In the genomic region with DNA sequence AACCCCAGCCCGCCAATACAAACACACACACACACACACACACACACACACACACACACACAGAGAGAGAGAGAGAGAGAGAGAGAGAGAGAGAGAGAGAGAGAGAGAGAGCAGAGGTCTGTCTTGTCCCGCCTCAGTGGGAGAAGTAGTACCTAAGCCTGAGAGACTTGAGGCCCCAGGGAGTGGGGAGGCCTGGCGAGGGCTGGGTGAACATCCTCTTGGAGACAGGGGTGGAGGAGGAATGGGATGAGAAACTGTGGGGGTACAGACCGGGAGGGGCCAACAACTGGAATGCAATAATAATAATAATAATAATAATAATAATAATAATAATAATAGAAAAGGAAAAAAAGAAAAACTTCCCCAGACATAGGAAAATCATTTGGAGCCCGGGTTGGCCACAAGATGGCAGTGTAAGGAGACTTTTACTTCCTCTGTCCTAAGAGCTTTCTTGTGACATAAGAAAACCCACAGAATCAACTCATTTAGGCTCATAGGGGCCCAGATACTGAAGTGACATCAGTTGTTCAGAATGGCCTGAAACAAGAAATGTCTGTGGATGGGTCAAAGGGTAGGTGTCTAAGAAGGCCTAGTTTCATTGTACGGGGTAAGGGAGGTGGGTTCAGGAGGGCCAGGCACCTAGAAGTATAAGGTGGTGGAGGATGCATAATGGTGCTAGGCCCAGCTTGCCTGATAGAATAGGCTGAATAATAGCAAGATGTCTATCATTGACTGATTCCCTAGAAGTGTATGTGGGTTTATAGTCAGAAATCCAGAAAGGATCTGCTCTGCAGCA, we compare ENCODE assay signal across 9 mouse cellular contexts. TPM values are rescaled to one million over a fixed set of nuclear protein-coding genes. Genes with fewer than 3 reads are reported as not detected.
DNase-seq lines count a peak whose midpoint lies in the region; ATAC-seq and TF ChIP-seq lines count a peak whose summit lies in the region.
"Had no signal": no experiment of that assay in that cellular context is flagged by ENCODE, and none has a peak within 500 bp of the region (broad histone marks: within the 10 kb centered on the region; RNA-seq: fewer than 3 reads in every experiment).

No protein-coding gene starts in this region.

- H3K4me2 ChIP-seq in hindbrain, embryonic 16.5 days (ENCODE audit: low read length) = no peak overlapping the region
- H3K4me2 ChIP-seq: midbrain, embryonic 12.5 days had no signal

- H3K9me3 ChIP-seq in hindbrain, embryonic 16.5 days (ENCODE audit: control insufficient read depth, low read length) = no peaks in the 10 kb centered on the region
- H3K9me3 ChIP-seq: midbrain, embryonic 12.5 days had no signal

- no peak overlapping the region for H3K9ac ChIP-seq in hindbrain, embryonic 16.5 days (ENCODE audit: low read depth, low read length)
- H3K9ac ChIP-seq: midbrain, embryonic 12.5 days had no signal

- intact Hi-C loops in gastrocnemius, adult 2 months (cut with DNase I) = loop anchor here (2.0 kb wide), 1 partner anchor 69 kb away; no protein-coding TSS in a partner anchor
- intact Hi-C loops in gastrocnemius, postnatal 36 days (cut with DNase I) = loop anchor here (2.0 kb wide), 1 partner anchor 69 kb away; no protein-coding TSS in a partner anchor

- H3K4me3 ChIP-seq in gastrocnemius, adult 2 months = no peak overlapping the region
- no peak overlapping the region for H3K4me3 ChIP-seq in hindbrain, embryonic 16.5 days (ENCODE audit: low read length)
- H3K4me3 ChIP-seq: midbrain, embryonic 12.5 days had no signal

- peak; percentile 31 for DNase-seq in gastrocnemius, adult 2 months
- DNase-seq in gastrocnemius, postnatal 36 days = no peak
- DNase-seq in ovary, postnatal 14 days (ENCODE audit: low spot score) = peak; percentile 15
- DNase-seq in ovary, postnatal 36 days (ENCODE audit: low spot score) = no peak
- peak; percentile 58 for DNase-seq in brain, embryonic 14.5 days (ENCODE audit: low read depth)
- DNase-seq in gastrocnemius, postnatal 4 days (ENCODE audit: low spot score in 2 of 2) = no peak

- no peak overlapping the region for H3K27ac ChIP-seq in gastrocnemius, adult 2 months
- no peak overlapping the region for H3K27ac ChIP-seq in hindbrain, embryonic 16.5 days (ENCODE audit: low read depth, low read length)
- H3K27ac ChIP-seq: midbrain, embryonic 12.5 days had no signal

- no peak for TF ChIP-seq POLR2A in brain, embryonic 14.5 days (IDR thresholded peaks at IDR 0.05; ENCODE audit: borderline replicate concordance, extremely low read depth, insufficient read depth, insufficient read length, poor library complexity, severe bottlenecking)

- ATAC-seq in hindbrain, embryonic 16.5 days = peak; percentile 60
- ATAC-seq in megakaryocyte progenitor cell, adult 5-6 weeks (replicated peaks; ENCODE audit: poor library complexity) = peak; percentile 78

- peak; percentile 68 for TF ChIP-seq CTCF in gastrocnemius, adult 2 months (IDR thresholded peaks at IDR 0.05)
- peak; percentile 53 for TF ChIP-seq CTCF in brain, embryonic 14.5 days (IDR thresholded peaks at IDR 0.05; ENCODE audit: borderline replicate concordance, extremely low read depth, insufficient read depth, insufficient read length)

- H3K27me3 ChIP-seq in hindbrain, embryonic 16.5 days (replicated peaks; ENCODE audit: control insufficient read depth, insufficient read depth, low read length) = no peaks in the 10 kb centered on the region
- H3K27me3 ChIP-seq: midbrain, embryonic 12.5 days had no signal

- no peaks in the 10 kb centered on the region for H3K36me3 ChIP-seq in hindbrain, embryonic 16.5 days (ENCODE audit: control insufficient read depth, insufficient read depth, low read length)
- H3K36me3 ChIP-seq: midbrain, embryonic 12.5 days had no signal

- 53% methylated on average over 6 of the region's 6 CpGs for WGBS in hindbrain, embryonic 16.5 days

- H3K4me1 ChIP-seq in hindbrain, embryonic 16.5 days (ENCODE audit: control insufficient read depth, insufficient read depth, low read depth, low read length) = no peaks in the 10 kb centered on the region
- H3K4me1 ChIP-seq: midbrain, embryonic 12.5 days had no signal

RNA-seq across cellular contexts. Expression of a gene that starts 8.9 kb away (rescaled TPM):
- total RNA-seq in gastrocnemius, adult 2 months (2021) = 1 to 10 TPM; 1.4 to 2.9 TPM
- total RNA-seq in gastrocnemius, postnatal 36 days (2021) = 1 to 10 TPM; 1.3 to 1.6 TPM
- 12.8 and 16.5 TPM in 2 replicates for polyA plus RNA-seq in brain, embryonic 14.5 days (2012; rRNA removed)
- 15.3 and 16.3 TPM in 2 replicates for polyA plus RNA-seq in hindbrain, embryonic 16.5 days (2015; fragmentation: Nextera tagmentation; extraction: Ambion mirVana)
- total RNA-seq in megakaryocyte progenitor cell, adult 5-6 weeks (2015) = 0.42 and 1.1 TPM in 2 replicates
- 1.3 and 1.4 TPM in 2 replicates for total RNA-seq in megakaryocyte progenitor cell, adult 5-6 weeks (2017)
- 1 to 10 TPM; 1.2 to 2.1 TPM for total RNA-seq in gastrocnemius, postnatal 4 days (2021)

RNA-seq across cellular contexts. Expression of a gene that starts 49.3 kb away (rescaled TPM):
- total RNA-seq in gastrocnemius, adult 2 months (2021) = not detected
- total RNA-seq in gastrocnemius, postnatal 36 days (2021) = not detected
- not detected in 2 replicates for polyA plus RNA-seq in brain, embryonic 14.5 days (2012; rRNA removed)
- 0.48 and 0.55 TPM in 2 replicates for polyA plus RNA-seq in hindbrain, embryonic 16.5 days (2015; fragmentation: Nextera tagmentation; extraction: Ambion mirVana)
- not detected in 2 replicates for total RNA-seq in megakaryocyte progenitor cell, adult 5-6 weeks (2015)
- total RNA-seq in megakaryocyte progenitor cell, adult 5-6 weeks (2017) = not detected in 2 replicates
- total RNA-seq in gastrocnemius, postnatal 4 days (2021) = not detected

Comparison
In these comparisons a context has a peak if more than half of its experiments do, and no peak if none do; other contexts are left out.
1. DNase-seq: peak in gastrocnemius, adult 2 months (single experiment), ovary, postnatal 14 days (single experiment) and brain, embryonic 14.5 days (single experiment); none in gastrocnemius, postnatal 36 days (0 of 2), ovary, postnatal 36 days (single experiment) and gastrocnemius, postnatal 4 days (0 of 2).